Mouse (Mus musculus) liver, postnatal 0 days (tissue): ENCODE results near the gene Fbxw15. TPM values are rescaled to one million over a fixed set of nuclear protein-coding genes. Genes with fewer than 3 reads are reported as not detected.
"Not testable (repeated sequence)": the region's sequence is repeated elsewhere in the genome, so short reads cannot be mapped to it uniquely, and the experiment has no call there.

ENCODE experiments used
- ATAC-seq: fragments of 200-750 bp; cut with Nextera tagmentation; 2 replicates; pipeline ENCODE4 v1.8.0; 2017; ENCODE audit warnings: mild to moderate bottlenecking, moderate library complexity
- DNase-seq: peaks from one replicate; pipeline ENCODE4 v3.0.0-alpha.2; 2016
- H3K27ac ChIP-seq: fragments of 300-500 bp; sonication (generic); 2 replicates; pipeline ENCODE4 v1.5.1; 2014; ENCODE audit warnings: antibody characterized with exemption, moderate library complexity, mild to moderate bottlenecking, low read depth
- H3K27me3 ChIP-seq: fragments of 300-500 bp; sonication (generic); 2 replicates; pipeline ENCODE4 v1.6.1; 2014; ENCODE audit warnings: low read length, control low read depth, mixed read lengths; ENCODE audit not compliant: insufficient read depth
- H3K36me3 ChIP-seq: fragments of 300-500 bp; sonication (generic); replicated peaks from 2 replicates; pipeline ENCODE4 v1.6.1; 2014; ENCODE audit warnings: mild to moderate bottlenecking, control low read depth, low read length, moderate library complexity, mixed read lengths; ENCODE audit not compliant: insufficient read depth
- H3K4me1 ChIP-seq: fragments of 300-500 bp; sonication (generic); 2 replicates; pipeline ENCODE4 v1.6.1; 2014; ENCODE audit warnings: antibody characterized with exemption, mild to moderate bottlenecking, control low read depth; ENCODE audit not compliant: insufficient read depth
- H3K4me2 ChIP-seq: fragments of 300-500 bp; sonication (generic); 2 replicates; pipeline ENCODE4 v1.6.1; 2014; ENCODE audit warnings: low read depth, mild to moderate bottlenecking, low read length, moderate library complexity, mixed read lengths
- H3K4me3 ChIP-seq: fragments of 300-500 bp; sonication (generic); 2 replicates; pipeline ENCODE4 v1.5.1; 2014; ENCODE audit warnings: low read depth, low read length
- H3K9ac ChIP-seq: fragments of 300-500 bp; sonication (generic); replicated peaks from 2 replicates; pipeline ENCODE4 v1.6.1; 2014; ENCODE audit warnings: mild to moderate bottlenecking, moderate library complexity
- H3K9me3 ChIP-seq: fragments of 300-500 bp; sonication (generic); 2 replicates; pipeline ENCODE4 v1.6.1; 2016; ENCODE audit warnings: mild to moderate bottlenecking, control low read depth, low read length, mixed read lengths
- CTCF ChIP-seq: sonication (generic); IDR thresholded peaks from 2 replicates; pipeline ENCODE4 v1.5.1; 2016; ENCODE audit warnings: antibody characterized with exemption, low read depth
- EP300 ChIP-seq: IDR thresholded peaks from 2 replicates; pipeline ENCODE4 v1.6.1; 2016; ENCODE audit warnings: antibody characterized with exemption, low read depth, mild to moderate bottlenecking
- WGBS: fragments of 180-500 bp; shearing (Covaris S2); extraction: QIAGEN DNeasy Blood & Tissue Kit; methylation state at CpG from one replicate; pipeline ENCODE4 v1.1.7; 2014; ENCODE audit not compliant: insufficient replicate concordance; 5-methylcytosine and 5-hydroxymethylcytosine counted together
- polyA plus RNA-seq: library from polyadenylated mRNA; unstranded; fragments of >200 nt; fragmentation: Nextera tagmentation; extraction: Ambion mirVana; gene quantifications from 2 replicates; pipeline ENCODE4 v1.2.1, GENCODE M21; 2015

The Fbxw15 gene
- polyA plus RNA-seq, 1 experiment from 2014 or later = not detected

GRCm38 (mm10) chr9:109552483-109552882 lies 15.6 kb downstream of the Fbxw15 start:
- Histone ChIP-seq H3K9me3 (no peaks in the 10 kb centered on the region; the same call in 1 of the 2 replicates), H3K36me3 (no peaks in the 10 kb centered on the region), H3K27ac (no peak overlapping the region), H3K4me1 (no peaks in the 10 kb centered on the region), H3K4me2 (no peak overlapping the region), H3K4me3 (no peak overlapping the region), H3K27me3 (no peaks in the 10 kb centered on the region), H3K9ac (no peak overlapping the region)
- no peak for TF ChIP-seq CTCF
- no peak for TF ChIP-seq EP300
- WGBS = 58% methylated on average over 3 of the region's 3 CpGs
- DNase-seq = no peak
- ATAC-seq = no peak

GRCm38 (mm10) chr9:109549666-109550065 lies 18.4 kb downstream of the Fbxw15 start:
- H3K27ac ChIP-seq, H3K9me3 ChIP-seq, DNase-seq, H3K27me3 ChIP-seq, H3K4me2 ChIP-seq, ATAC-seq, H3K4me1 ChIP-seq, H3K9ac ChIP-seq, H3K36me3 ChIP-seq, H3K4me3 ChIP-seq: not testable (repeated sequence)
- WGBS = 35% methylated on average over 2 of the region's 2 CpGs

- Histone ChIP-seq H3K4me2 (no peak overlapping the region), H3K9ac (no peak overlapping the region), H3K9me3 (no peaks in the 10 kb centered on the region), H3K27me3 (no peaks in the 10 kb centered on the region), H3K4me1 (no peaks in the 10 kb centered on the region), H3K4me3 (no peak overlapping the region), H3K27ac (no peak overlapping the region), H3K36me3 (no peaks in the 10 kb centered on the region)
- DNase-seq (no peak), ATAC-seq (no peak)
- TF ChIP-seq EP300 (no peak), CTCF (no peak)
- WGBS = 70% methylated on average over 5 of the region's 5 CpGs
Measured at GRCm38 (mm10) chr9:109523385-109524064, 44.5 kb downstream of the Fbxw15 start.

Other genes with a start within 250 kb of the Fbxw15 start
- not detected in 2 replicates for gene Fbxw28, start 228.6 kb downstream of the Fbxw15 start, polyA plus RNA-seq
- not detected in 2 replicates for gene Fbxw22, start 164.0 kb downstream of the Fbxw15 start, polyA plus RNA-seq
- not detected in 2 replicates for gene Fbxw16, start 119.1 kb downstream of the Fbxw15 start, polyA plus RNA-seq
- not detected in 2 replicates for gene Fbxw19, start 72.4 kb downstream of the Fbxw15 start, polyA plus RNA-seq
- gene Fbxw24, start 57.8 kb upstream of the Fbxw15 start, polyA plus RNA-seq = not detected in 2 replicates
- gene Fbxw25, start 96.4 kb upstream of the Fbxw15 start, polyA plus RNA-seq = not detected in 2 replicates
- gene Fbxw18, start 134.4 kb upstream of the Fbxw15 start, polyA plus RNA-seq = not detected in 2 replicates
- gene Fbxw26, start 177.8 kb upstream of the Fbxw15 start, polyA plus RNA-seq = not detected in 2 replicates
- gene Fbxw27, start 222.4 kb upstream of the Fbxw15 start, polyA plus RNA-seq = not detected in 2 replicates
- not detected in 2 replicates for gene Spink8, start 244.0 kb upstream of the Fbxw15 start, polyA plus RNA-seq